Mouse (Mus musculus) forebrain, postnatal 0 days (tissue): ENCODE data around the gene Atg16l2. TPM values are rescaled to one million over a fixed set of nuclear protein-coding genes. Genes with fewer than 3 reads are reported as not detected.

ENCODE experiments used
- ATAC-seq: fragments of 200-750 bp; cut with Nextera tagmentation; 2 replicates; pipeline ENCODE4 v1.8.0; 2017; ENCODE audit warnings: mild to moderate bottlenecking, moderate library complexity
- DNase-seq: peaks from one replicate; pipeline ENCODE4 v3.0.0-alpha.2; 2015
- H3K27ac ChIP-seq: fragments of 300-500 bp; sonication (generic); 2 replicates; pipeline ENCODE4 v1.5.1; 2014; ENCODE audit warnings: low read depth, mild to moderate bottlenecking, antibody characterized with exemption, low read length, moderate library complexity, mixed read lengths
- H3K27me3 ChIP-seq: fragments of 300-500 bp; sonication (generic); 2 replicates; pipeline ENCODE4 v1.6.1; 2014; ENCODE audit warnings: mild to moderate bottlenecking, low read length, mixed read lengths; ENCODE audit not compliant: insufficient read depth
- H3K36me3 ChIP-seq: fragments of 300-500 bp; sonication (generic); 2 replicates; pipeline ENCODE4 v1.6.1; 2014; ENCODE audit warnings: mild to moderate bottlenecking, moderate library complexity; ENCODE audit not compliant: insufficient read depth
- H3K4me1 ChIP-seq: fragments of 300-500 bp; sonication (generic); 2 replicates; pipeline ENCODE4 v1.6.1; 2014; ENCODE audit warnings: antibody characterized with exemption; ENCODE audit not compliant: insufficient read depth
- H3K4me2 ChIP-seq: fragments of 300-500 bp; sonication (generic); 2 replicates; pipeline ENCODE4 v1.6.1; 2014; ENCODE audit warnings: low read depth, mild to moderate bottlenecking, moderate library complexity
- H3K4me3 ChIP-seq: fragments of 300-500 bp; sonication (generic); 2 replicates; pipeline ENCODE4 v1.5.1; 2014; ENCODE audit warnings: low read depth, low read length, mixed read lengths
- H3K9ac ChIP-seq: fragments of 300-500 bp; sonication (generic); 2 replicates; pipeline ENCODE4 v1.6.1; 2014; ENCODE audit warnings: mild to moderate bottlenecking
- H3K9me3 ChIP-seq: fragments of 300-500 bp; sonication (generic); 2 replicates; pipeline ENCODE4 v1.6.1; 2016; ENCODE audit warnings: low read length
- CTCF ChIP-seq: sonication (generic); IDR thresholded peaks from 2 replicates; pipeline ENCODE4 v1.5.1; 2016; ENCODE audit warnings: antibody characterized with exemption, control low read depth, low read depth
- WGBS: fragments of 180-500 bp; shearing (Covaris S2); extraction: QIAGEN DNeasy Blood & Tissue Kit; methylation state at CpG from one replicate; pipeline ENCODE4 v1.1.7; 2014; 5-methylcytosine and 5-hydroxymethylcytosine counted together
- polyA plus RNA-seq: library from polyadenylated mRNA; unstranded; fragments of >200 nt; fragmentation: Nextera tagmentation; extraction: Ambion mirVana; gene quantifications from 2 replicates; pipeline ENCODE4 v1.2.1, GENCODE M21; 2015
- total RNA-seq: library from RNA; depleted of rRNA; stranded (reverse); fragments of >200 nt; gene quantifications from 2 replicates; pipeline ENCODE4 v1.2.3, GENCODE M21; 2014

Atg16l2 gene
- total and polyA plus RNA-seq, 2 experiments from 2014 or later, result 21.6 to 51.9 TPM

DNA sequence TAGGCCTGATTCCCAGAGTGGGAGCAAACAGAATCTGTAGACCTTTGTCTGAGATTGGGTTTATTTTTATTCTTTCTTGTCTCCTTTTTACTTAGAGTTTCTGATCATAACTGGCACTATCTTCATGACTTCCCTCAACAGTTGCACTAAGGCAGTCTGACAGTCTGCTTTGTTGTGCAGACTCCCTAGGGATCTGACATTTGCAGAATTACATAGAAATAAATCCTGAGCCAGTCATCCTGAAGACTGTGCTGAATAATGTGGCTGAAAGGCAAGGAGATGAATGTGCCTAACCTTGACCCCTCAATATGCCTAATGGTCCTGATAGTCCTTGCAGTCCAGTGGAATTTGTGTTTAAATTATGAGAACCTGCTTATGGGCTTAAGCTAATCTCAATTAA lies 38.5 kb downstream of the Atg16l2 start:
- Histone ChIP-seq H3K4me3 (no peak overlapping the region), H3K36me3 (peaks cover 18% of the 10 kb centered on the region), H3K9ac (no peak overlapping the region), H3K4me1 (no peaks in the 10 kb centered on the region), H3K27me3 (no peaks in the 10 kb centered on the region), H3K27ac (no peak overlapping the region; the same call in 1 of the 2 replicates), H3K9me3 (no peaks in the 10 kb centered on the region), H3K4me2 (no peak overlapping the region)
- DNase-seq, result no peak
- peak; percentile 73; the same call in 1 of the 2 replicates for ATAC-seq
- no peak for TF ChIP-seq CTCF

DNA sequence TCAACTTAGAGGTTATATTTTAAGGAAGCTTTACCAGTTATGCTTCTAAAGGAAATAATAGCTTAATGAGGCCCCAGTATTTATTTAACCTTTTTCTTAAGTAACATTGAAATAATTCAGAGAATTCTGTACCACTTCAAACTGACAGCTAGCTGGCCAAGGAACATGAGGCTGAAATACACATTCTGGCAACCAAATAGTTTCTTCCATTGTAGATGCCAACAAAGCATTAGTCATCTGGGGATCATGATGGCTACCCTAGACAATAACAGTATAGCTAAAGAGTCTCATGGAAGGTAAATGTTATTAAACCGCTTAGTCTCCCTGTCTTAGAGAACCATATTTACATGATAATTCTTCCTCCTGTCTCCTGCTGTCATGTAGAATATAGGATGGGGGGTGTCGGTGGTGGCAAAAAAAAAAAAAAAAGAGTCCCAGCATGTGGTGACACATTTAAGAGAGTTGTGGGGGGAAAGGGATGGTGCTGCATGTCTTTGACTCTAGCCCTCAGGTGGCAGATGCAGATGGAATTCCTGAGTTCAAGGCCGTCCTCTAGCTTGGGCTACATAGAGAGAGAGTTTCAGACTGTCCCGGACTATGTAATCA lies 40.0 kb downstream of the Atg16l2 start:
- Histone ChIP-seq H3K4me2 (no peak overlapping the region), H3K27me3 (no peaks in the 10 kb centered on the region), H3K4me3 (no peak overlapping the region), H3K27ac (no peak overlapping the region), H3K36me3 (peaks cover 18% of the 10 kb centered on the region), H3K4me1 (no peaks in the 10 kb centered on the region), H3K9ac (no peak overlapping the region), H3K9me3 (no peaks in the 10 kb centered on the region)
- no peak for ATAC-seq
- WGBS, result 71% methylated on average over 4 of the region's 4 CpGs
- no peak for DNase-seq
- no peak for TF ChIP-seq CTCF

- no peak for ATAC-seq
- Histone ChIP-seq H3K9ac (no peak overlapping the region), H3K27me3 (no peaks in the 10 kb centered on the region), H3K36me3 (peaks cover 29% of the 10 kb centered on the region), H3K27ac (no peak overlapping the region), H3K4me3 (no peak overlapping the region), H3K9me3 (no peaks in the 10 kb centered on the region), H3K4me1 (no peaks in the 10 kb centered on the region), H3K4me2 (no peak overlapping the region)
- no peak for DNase-seq
- no peak for TF ChIP-seq CTCF
Observed at GRCm38 (mm10) chr7:101258482-101258881, 43.6 kb downstream of the Atg16l2 start.

DNA sequence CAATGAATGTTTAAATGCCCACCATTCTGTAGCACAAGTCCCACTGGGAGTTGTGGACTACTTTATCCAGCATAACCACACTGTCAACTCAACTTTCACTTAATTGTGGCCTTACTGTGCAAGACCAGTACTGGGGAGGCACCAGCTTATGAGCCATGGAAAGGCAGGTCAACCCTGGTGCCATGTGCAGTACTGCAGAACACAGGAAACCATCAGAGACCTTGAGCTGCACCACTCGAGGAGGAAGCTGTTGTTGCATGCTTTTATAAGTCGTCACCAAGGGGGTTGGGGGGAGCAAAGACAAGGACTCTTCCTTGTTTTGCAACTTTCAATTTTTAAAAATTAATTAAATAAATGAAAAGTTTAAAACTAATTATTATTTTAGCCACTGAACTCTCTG lies 49.0 kb downstream of the Atg16l2 start:
- H3K27me3 ChIP-seq, result no peaks in the 10 kb centered on the region
- no peak for ATAC-seq
- no peak for TF ChIP-seq CTCF
- no peaks in the 10 kb centered on the region for H3K4me1 ChIP-seq
- no peak for DNase-seq
- H3K4me2 ChIP-seq, result no peak overlapping the region
- no peak overlapping the region for H3K9ac ChIP-seq
- H3K36me3 ChIP-seq, result peaks cover 28% of the 10 kb centered on the region
- H3K4me3 ChIP-seq, result no peak overlapping the region
- WGBS, result 75% methylated on average over 2 of the region's 2 CpGs
- no peak overlapping the region for H3K27ac ChIP-seq
- H3K9me3 ChIP-seq, result no peaks in the 10 kb centered on the region

GRCm38 (mm10) chr7:101249173-101249572 lies 52.9 kb downstream of the Atg16l2 start:
- TF ChIP-seq CTCF, result no peak
- no peaks in the 10 kb centered on the region for H3K27me3 ChIP-seq
- no peaks in the 10 kb centered on the region for H3K9me3 ChIP-seq
- H3K4me3 ChIP-seq, result no peak overlapping the region
- no peak overlapping the region for H3K4me2 ChIP-seq
- H3K4me1 ChIP-seq, result no peaks in the 10 kb centered on the region
- H3K27ac ChIP-seq, result no peak overlapping the region
- WGBS, result 83% methylated on average over 2 of the region's 2 CpGs
- H3K9ac ChIP-seq, result no peak overlapping the region
- peaks cover 22% of the 10 kb centered on the region for H3K36me3 ChIP-seq
- no peak for ATAC-seq
- no peak for DNase-seq

DNA sequence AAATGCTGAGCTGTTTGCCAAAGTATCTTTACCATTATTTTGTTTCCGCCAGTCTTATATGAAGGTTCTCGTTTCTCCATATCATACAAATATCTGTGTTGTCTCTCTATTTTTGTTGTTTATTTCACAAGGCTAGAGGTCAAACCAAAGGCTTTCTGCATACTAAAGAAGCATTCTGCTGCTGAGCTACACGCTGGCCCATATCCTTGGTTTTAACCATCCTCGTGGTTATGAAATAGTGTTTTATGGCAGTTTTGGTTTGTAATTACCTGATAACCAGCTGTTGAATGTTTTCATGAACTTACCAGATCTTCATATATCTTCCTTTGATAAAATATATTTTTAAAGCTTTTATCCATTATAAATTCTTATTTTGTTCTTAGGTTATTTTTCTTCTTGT lies 53.3 kb downstream of the Atg16l2 start:
- TF ChIP-seq CTCF, result no peak
- H3K4me3 ChIP-seq, result no peak overlapping the region
- no peaks in the 10 kb centered on the region for H3K27me3 ChIP-seq
- no peak overlapping the region for H3K27ac ChIP-seq
- DNase-seq (no peak), ATAC-seq (no peak)
- H3K9ac ChIP-seq, result no peak overlapping the region
- no peaks in the 10 kb centered on the region for H3K4me1 ChIP-seq
- peaks cover 20% of the 10 kb centered on the region for H3K36me3 ChIP-seq
- WGBS, result 94% methylated on average over 4 of the region's 4 CpGs
- H3K4me2 ChIP-seq, result no peak overlapping the region
- H3K9me3 ChIP-seq, result no peaks in the 10 kb centered on the region

DNA sequence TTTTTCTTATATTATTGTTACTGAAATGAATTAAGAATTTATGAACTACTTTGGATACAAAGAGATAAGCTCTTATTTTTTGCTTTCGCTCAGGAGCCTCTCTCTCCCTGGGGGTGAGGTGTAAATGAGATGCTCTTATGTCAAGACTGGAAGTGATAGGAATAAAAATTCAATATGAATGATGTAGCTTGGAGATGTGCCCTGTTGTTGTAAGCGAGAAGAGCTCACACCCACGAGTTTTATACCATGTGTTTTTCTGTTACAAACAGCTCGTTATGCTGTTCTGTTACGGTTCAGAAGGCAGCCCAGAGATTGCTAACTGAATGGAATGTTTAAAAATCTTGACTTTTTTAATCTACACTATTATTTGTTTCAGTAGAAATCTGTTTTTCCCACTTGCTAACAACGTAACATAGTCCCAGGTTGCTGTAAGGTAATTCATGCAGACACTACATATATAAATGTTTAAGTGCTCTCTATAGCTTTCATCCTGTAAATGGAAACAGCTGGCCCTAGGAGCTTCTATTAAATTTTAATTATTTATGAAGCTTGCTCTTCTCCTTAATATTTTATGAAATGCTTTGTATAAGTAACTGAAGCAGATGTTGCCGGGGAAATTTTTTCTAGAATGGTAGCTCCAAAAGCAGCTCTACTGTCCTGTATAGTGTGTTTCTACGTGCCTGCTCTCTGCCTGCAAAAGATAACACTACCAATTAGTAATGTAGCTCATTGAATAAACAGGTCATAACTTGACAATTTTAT lies 65.2 kb downstream of the Atg16l2 start:
- Histone ChIP-seq H3K4me3 (no peak overlapping the region), H3K27ac (no peak overlapping the region), H3K4me1 (peaks cover 4% of the 10 kb centered on the region), H3K9ac (no peak overlapping the region), H3K36me3 (0 out of 2 replicates have a peak, but pooled peaks cover 3% of the 10 kb centered on the region), H3K4me2 (no peak overlapping the region), H3K9me3 (no peaks in the 10 kb centered on the region), H3K27me3 (no peaks in the 10 kb centered on the region)
- TF ChIP-seq CTCF, result no peak
- ATAC-seq (peak; percentile 66), DNase-seq (peak; percentile 30)
- 34% methylated on average over 8 of the region's 8 CpGs for WGBS
